Mouse (Mus musculus) C2C12 (cell line): ENCODE data around the gene Faf1.

Source experiments
- CTCF ChIP-seq: IDR thresholded peaks from one replicate; pipeline ENCODE4 v1.5.1; 2011; ENCODE audit not compliant: control insufficient read depth, insufficient read depth, insufficient read length
- MAX ChIP-seq: IDR thresholded peaks from one replicate; pipeline ENCODE4 v1.6.1; 2011; ENCODE audit warnings: mild to moderate bottlenecking, control low read depth
- USF1 ChIP-seq: IDR thresholded peaks from one replicate; pipeline ENCODE4 v1.6.1; 2011; ENCODE audit warnings: low read depth, mild to moderate bottlenecking, control low read depth, moderate library complexity

DNA sequence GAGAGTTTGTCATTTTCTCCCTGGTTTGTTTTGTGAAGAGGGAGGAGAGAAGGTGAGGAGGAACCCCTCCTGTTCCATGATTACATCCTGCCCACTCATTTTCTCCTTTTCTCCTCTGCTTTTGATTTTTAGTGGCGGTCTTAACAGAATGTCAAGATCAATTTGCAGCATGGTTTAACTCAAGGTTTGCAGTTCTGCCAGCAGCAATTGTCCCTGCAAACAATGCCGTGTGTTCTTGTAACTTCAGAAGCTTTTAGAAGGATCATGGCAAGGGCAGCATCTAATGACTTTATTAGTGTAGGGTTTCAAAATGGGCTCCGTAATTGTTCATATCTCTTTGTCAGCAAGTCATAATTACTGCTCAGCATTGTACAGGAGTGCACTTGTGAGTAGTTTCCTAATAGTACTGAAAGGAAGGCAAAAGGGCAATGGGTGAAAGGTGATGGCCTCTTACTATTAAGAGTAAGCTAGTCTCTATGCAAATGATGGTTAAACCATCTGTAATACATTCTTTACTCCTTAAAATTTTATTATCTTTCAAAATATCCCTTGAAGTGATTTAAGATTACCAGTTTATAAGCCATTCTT, 192.6 kb downstream of the Faf1 start:
- no peak for TF ChIP-seq CTCF
- TF ChIP-seq USF1: no peak
- no peak for TF ChIP-seq MAX
